Mouse (Mus musculus): ENCODE results near the gene Vmn1r225. TPM values are rescaled to one million over a fixed set of nuclear protein-coding genes. Genes with fewer than 3 reads are reported as not detected.

The Vmn1r225 gene
- not detected for polyA plus RNA-seq (2014; fragmentation: Illumina TruSeq; extraction: RNeasy Lipid Tissue Mini Kit (QIAGEN cat#74804); ENCODE audit: low replicate concordance)

DNA sequence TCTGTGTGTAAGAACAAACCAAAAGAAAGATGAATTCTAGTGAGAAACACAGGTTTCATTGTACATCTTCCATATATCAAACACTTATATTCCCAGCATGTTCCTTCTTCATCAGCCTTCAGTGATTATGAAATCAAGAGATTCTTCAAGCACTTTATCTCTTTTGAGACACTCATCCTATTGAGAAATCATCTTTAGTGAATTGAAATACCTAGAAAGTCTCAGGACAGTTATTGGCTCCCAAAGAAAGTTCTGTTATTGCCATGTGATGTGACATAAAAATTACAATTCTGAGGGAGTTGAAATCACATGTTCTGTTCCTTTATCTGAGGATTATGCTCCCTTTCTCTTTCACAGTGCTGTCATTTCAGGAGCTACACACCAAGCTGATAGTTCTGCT is at the start of gene Vmn1r225:
Gene Vmn1r225, plus strand, starts transcription at position 301 of the 400 bp plus-strand sequence.

DNA sequence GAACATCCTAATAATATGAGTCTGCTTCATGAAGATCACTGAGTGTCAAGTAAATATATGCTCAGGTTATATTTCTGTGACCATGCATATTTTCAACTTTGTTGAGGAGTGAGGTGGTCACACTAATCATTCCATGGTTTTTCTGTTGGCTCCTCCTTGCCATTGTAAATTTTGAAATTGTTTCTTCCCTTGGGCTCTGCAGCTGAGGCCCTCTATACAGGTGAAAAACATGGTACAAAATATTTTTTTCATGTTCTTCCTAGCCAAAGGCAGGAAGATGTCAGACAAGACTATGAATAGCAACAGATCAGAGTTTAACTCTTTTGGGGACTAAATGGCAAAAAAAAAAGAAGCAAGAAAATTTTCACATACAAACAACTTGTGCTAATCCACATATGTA is 16.7 kb upstream of the Vmn1r225 start, which contains the start of gene Vmn2r108:
Gene Vmn2r108, minus strand, starts transcription at position 101 of the 400 bp plus-strand sequence.

Other genes with a start within 250 kb of the Vmn1r225 start
- not detected for gene Vmn2r106, start 212.6 kb upstream of the Vmn1r225 start, polyA plus RNA-seq (2014; fragmentation: Illumina TruSeq; extraction: RNeasy Lipid Tissue Mini Kit (QIAGEN cat#74804); ENCODE audit: low replicate concordance)
- gene Vmn2r107, start 152.9 kb upstream of the Vmn1r225 start, polyA plus RNA-seq (2014; fragmentation: Illumina TruSeq; extraction: RNeasy Lipid Tissue Mini Kit (QIAGEN cat#74804); ENCODE audit: low replicate concordance): not detected
- gene Vmn1r224, start 84.0 kb upstream of the Vmn1r225 start, polyA plus RNA-seq (2014; fragmentation: Illumina TruSeq; extraction: RNeasy Lipid Tissue Mini Kit (QIAGEN cat#74804); ENCODE audit: low replicate concordance): not detected
- gene Vmn2r108, start 16.8 kb upstream of the Vmn1r225 start, polyA plus RNA-seq (2014; fragmentation: Illumina TruSeq; extraction: RNeasy Lipid Tissue Mini Kit (QIAGEN cat#74804); ENCODE audit: low replicate concordance): not detected
- not detected for gene Vmn2r109, start 66.6 kb downstream of the Vmn1r225 start, polyA plus RNA-seq (2014; fragmentation: Illumina TruSeq; extraction: RNeasy Lipid Tissue Mini Kit (QIAGEN cat#74804); ENCODE audit: low replicate concordance)
- not detected for gene Vmn2r110, start 98.3 kb downstream of the Vmn1r225 start, polyA plus RNA-seq (2014; fragmentation: Illumina TruSeq; extraction: RNeasy Lipid Tissue Mini Kit (QIAGEN cat#74804); ENCODE audit: low replicate concordance)
- gene Fpr-rs3, start 126.7 kb downstream of the Vmn1r225 start, polyA plus RNA-seq (2014; fragmentation: Illumina TruSeq; extraction: RNeasy Lipid Tissue Mini Kit (QIAGEN cat#74804); ENCODE audit: low replicate concordance): not detected
- not detected for gene Vmn1r226, start 184.7 kb downstream of the Vmn1r225 start, polyA plus RNA-seq (2014; fragmentation: Illumina TruSeq; extraction: RNeasy Lipid Tissue Mini Kit (QIAGEN cat#74804); ENCODE audit: low replicate concordance)
- not detected for gene Vmn1r227, start 231.7 kb downstream of the Vmn1r225 start, polyA plus RNA-seq (2014; fragmentation: Illumina TruSeq; extraction: RNeasy Lipid Tissue Mini Kit (QIAGEN cat#74804); ENCODE audit: low replicate concordance)